Mouse (Mus musculus) midbrain, embryonic 13.5 days (tissue): Measurements from ENCODE around the gene Gm6525. TPM values are rescaled to one million over a fixed set of nuclear protein-coding genes. Genes with fewer than 3 reads are reported as not detected.

Source experiments
- ATAC-seq: fragments of 200-750 bp; cut with Nextera tagmentation; 2 replicates; pipeline ENCODE4 v1.8.0; 2017; ENCODE audit warnings: mild to moderate bottlenecking, moderate TSS enrichment, moderate library complexity
- H3K27ac ChIP-seq: fragments of 300-500 bp; sonication (generic); 2 replicates; pipeline ENCODE4 v1.5.1; 2015; ENCODE audit warnings: inconsistent platforms, mild to moderate bottlenecking, moderate library complexity
- H3K27me3 ChIP-seq: fragments of 300-500 bp; sonication (generic); 2 replicates; pipeline ENCODE4 v1.6.1; 2015; ENCODE audit warnings: mild to moderate bottlenecking, inconsistent platforms
- H3K36me3 ChIP-seq: fragments of 300-500 bp; sonication (generic); 2 replicates; pipeline ENCODE4 v1.6.1; 2015; ENCODE audit warnings: mild to moderate bottlenecking, inconsistent platforms
- H3K4me1 ChIP-seq: fragments of 300-500 bp; sonication (generic); replicated peaks from 2 replicates; pipeline ENCODE4 v1.6.1; 2015; ENCODE audit warnings: inconsistent platforms
- H3K4me2 ChIP-seq: fragments of 300-500 bp; sonication (generic); replicated peaks from 2 replicates; pipeline ENCODE4 v1.6.1; 2015; ENCODE audit warnings: moderate library complexity, mild to moderate bottlenecking, inconsistent platforms
- H3K4me3 ChIP-seq: fragments of 300-500 bp; sonication (generic); replicated peaks from 2 replicates; pipeline ENCODE4 v1.5.1; 2015; ENCODE audit warnings: mild to moderate bottlenecking, inconsistent platforms
- H3K9ac ChIP-seq: fragments of 300-500 bp; sonication (generic); replicated peaks from 2 replicates; pipeline ENCODE4 v1.6.1; 2015; ENCODE audit warnings: mild to moderate bottlenecking, inconsistent platforms
- H3K9me3 ChIP-seq: fragments of 300-500 bp; sonication (generic); 2 replicates; pipeline ENCODE4 v1.6.1; 2016; ENCODE audit warnings: mild to moderate bottlenecking, inconsistent platforms
- WGBS: fragments of 180-500 bp; shearing (Covaris S2); methylation state at CpG from one replicate; pipeline ENCODE4 v1.1.7; 2015; 5-methylcytosine and 5-hydroxymethylcytosine counted together
- polyA plus RNA-seq: library from polyadenylated mRNA; unstranded; fragments of >200 nt; fragmentation: Nextera tagmentation; extraction: Ambion mirVana; gene quantifications from 2 replicates; pipeline ENCODE4 v1.2.1, GENCODE M21; 2015

The Gm6525 gene
- polyA plus RNA-seq, 1 experiment from 2014 or later = 3.8 TPM

DNA sequence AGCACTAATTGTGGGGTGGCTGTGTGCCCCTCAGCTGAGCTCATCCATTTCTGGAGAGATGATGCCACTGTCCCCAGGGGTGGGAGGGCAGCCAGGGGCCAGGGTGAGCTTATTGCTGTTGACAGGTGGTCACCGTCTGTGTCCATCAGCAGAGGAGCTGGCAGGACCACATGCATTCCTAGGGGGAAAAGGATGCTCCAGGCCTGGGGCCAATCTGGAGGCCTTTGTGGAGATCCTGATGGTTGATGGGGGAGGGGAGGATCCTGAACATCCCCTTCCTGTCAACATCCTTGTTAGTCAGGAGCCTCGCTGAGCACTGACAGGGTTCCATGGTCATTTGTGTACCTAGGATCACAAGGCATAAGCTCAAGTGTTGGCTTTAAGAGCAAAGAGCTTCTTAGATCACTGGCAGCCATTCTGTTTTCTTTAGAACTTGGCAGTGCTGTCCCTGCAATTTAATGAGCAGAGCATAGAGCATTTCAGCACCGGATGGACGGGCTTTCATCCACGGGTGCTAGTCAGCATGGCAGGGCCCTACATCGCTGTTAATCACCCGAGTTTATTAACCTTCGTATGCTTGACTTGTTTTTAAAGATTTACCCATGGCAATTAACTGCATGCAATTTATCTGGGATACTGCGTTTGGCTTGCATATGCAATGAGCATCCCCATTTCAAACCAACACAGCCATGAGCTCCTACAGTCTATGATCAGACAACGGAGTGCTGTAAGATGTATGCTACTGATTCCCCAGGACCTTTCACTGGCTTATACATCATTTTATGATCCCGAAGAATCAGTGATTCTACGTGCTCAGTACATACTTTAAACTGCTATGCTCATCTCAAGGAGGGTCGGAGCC, 26.9 kb downstream of the Gm6525 start:
- Histone ChIP-seq H3K27ac (peak overlapping the region; percentile 64), H3K9me3 (no peaks in the 10 kb centered on the region), H3K4me1 (peaks cover 15% of the 10 kb centered on the region), H3K4me2 (no peak overlapping the region), H3K27me3 (no peaks in the 10 kb centered on the region), H3K9ac (no peak overlapping the region), H3K4me3 (no peak overlapping the region), H3K36me3 (peaks cover 52% of the 10 kb centered on the region)
- 59% methylated on average over 13 of the region's 13 CpGs for WGBS
- peak; percentile 79 for ATAC-seq

- Histone ChIP-seq H3K27me3 (no peaks in the 10 kb centered on the region), H3K9me3 (no peaks in the 10 kb centered on the region), H3K4me3 (no peak overlapping the region), H3K4me1 (peaks cover 23% of the 10 kb centered on the region), H3K9ac (no peak overlapping the region), H3K36me3 (peaks cover 64% of the 10 kb centered on the region), H3K4me2 (no peak overlapping the region), H3K27ac (no peak overlapping the region)
- ATAC-seq = no peak
- WGBS = 79% methylated on average over 5 of the region's 5 CpGs
Observed at GRCm38 (mm10) chr3:84204640-84205039, 30.7 kb downstream of the Gm6525 start.

DNA sequence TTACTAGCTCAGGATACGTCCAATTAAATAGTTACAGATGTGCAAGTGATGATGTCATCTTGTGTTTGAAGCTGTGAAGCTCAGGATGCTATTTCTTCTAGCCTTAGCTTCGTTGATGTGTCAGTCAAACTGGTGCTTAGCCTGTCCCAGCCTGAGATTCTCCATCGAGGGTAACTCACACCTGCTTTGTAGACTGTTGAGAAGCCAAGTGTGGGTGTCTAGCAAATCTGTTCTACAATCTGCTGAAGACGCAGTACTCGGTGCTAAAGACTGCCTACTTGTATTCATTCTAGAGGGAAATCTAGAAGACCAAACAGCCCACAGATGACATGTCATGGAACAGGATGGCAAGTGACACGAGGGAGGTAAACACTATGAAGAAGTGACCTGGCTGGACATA, 31.7 kb downstream of the Gm6525 start:
- Histone ChIP-seq H3K9me3 (no peaks in the 10 kb centered on the region), H3K4me1 (peaks cover 29% of the 10 kb centered on the region), H3K9ac (no peak overlapping the region), H3K4me3 (no peak overlapping the region), H3K36me3 (peaks cover 69% of the 10 kb centered on the region), H3K4me2 (no peak overlapping the region), H3K27me3 (no peaks in the 10 kb centered on the region), H3K27ac (no peak overlapping the region)
- 92% methylated on average over 6 of the region's 6 CpGs for WGBS
- ATAC-seq = no peak

- H3K36me3 ChIP-seq = peaks cover 69% of the 10 kb centered on the region
- WGBS = 85% methylated on average over 3 of the region's 3 CpGs
- no peak overlapping the region for H3K4me3 ChIP-seq
Observed at GRCm38 (mm10) chr3:84206106-84206505, 32.2 kb downstream of the Gm6525 start.

DNA sequence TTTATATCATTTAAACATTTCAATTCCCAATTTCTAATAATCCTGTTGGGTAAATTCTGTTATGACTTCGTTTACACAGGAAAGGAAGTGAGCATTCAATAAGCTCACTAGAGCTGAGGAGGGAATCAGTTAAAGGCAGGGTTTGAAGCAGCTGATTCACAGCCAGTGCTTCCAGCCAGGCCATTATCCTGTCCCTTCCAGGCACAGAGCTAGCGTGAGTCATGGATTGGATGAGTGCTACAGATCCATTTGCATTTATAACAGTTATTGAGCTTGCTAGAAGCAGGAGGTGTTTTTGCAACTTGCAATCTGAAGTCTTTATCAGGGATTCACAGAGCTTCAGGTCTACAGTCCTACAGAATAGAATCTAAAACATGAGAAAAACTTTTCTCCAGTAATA, 33.5 kb downstream of the Gm6525 start:
- no peak overlapping the region for H3K9ac ChIP-seq
- no peak overlapping the region for H3K27ac ChIP-seq
- H3K27me3 ChIP-seq = no peaks in the 10 kb centered on the region
- peaks cover 60% of the 10 kb centered on the region for H3K36me3 ChIP-seq
- no peaks in the 10 kb centered on the region for H3K9me3 ChIP-seq
- H3K4me1 ChIP-seq = peaks cover 32% of the 10 kb centered on the region
- no peak for ATAC-seq
- no peak overlapping the region for H3K4me3 ChIP-seq
- 54% methylated on average over 2 of the region's 2 CpGs for WGBS
- no peak overlapping the region for H3K4me2 ChIP-seq

More at GRCm38 (mm10) chr3:84206106-84206505, 32.2 kb downstream of the Gm6525 start:
- H3K9ac ChIP-seq = no peak overlapping the region
- H3K27ac ChIP-seq = no peak overlapping the region
- no peak overlapping the region for H3K4me2 ChIP-seq
- ATAC-seq = no peak
- H3K4me1 ChIP-seq = peaks cover 29% of the 10 kb centered on the region
- no peaks in the 10 kb centered on the region for H3K9me3 ChIP-seq
- no peaks in the 10 kb centered on the region for H3K27me3 ChIP-seq

DNA sequence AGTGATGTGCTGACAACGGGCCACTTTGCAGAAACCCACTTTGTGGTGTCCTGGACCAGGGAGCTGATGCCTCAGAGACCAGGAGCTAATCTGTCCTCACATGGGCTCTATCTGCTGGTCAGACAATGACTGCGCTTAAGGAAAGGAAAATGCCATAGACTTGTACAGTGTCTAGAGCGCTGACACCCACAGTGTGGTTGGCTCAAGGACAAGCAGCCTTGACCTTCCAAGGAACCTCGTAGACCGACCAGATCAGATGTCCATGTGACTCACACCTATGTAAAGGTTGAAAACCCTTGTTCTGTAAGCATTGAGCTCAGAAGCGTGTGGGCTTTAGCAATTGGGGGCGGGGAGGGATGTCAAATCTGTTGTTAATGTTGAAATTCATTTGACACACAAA, 34.6 kb downstream of the Gm6525 start:
- Histone ChIP-seq H3K9me3 (no peaks in the 10 kb centered on the region), H3K4me3 (no peak overlapping the region), H3K36me3 (peaks cover 55% of the 10 kb centered on the region), H3K4me2 (no peak overlapping the region), H3K27me3 (no peaks in the 10 kb centered on the region), H3K27ac (no peak overlapping the region), H3K4me1 (peaks cover 41% of the 10 kb centered on the region), H3K9ac (no peak overlapping the region)
- WGBS = 96% methylated on average over 7 of the region's 7 CpGs
- ATAC-seq = no peak

- whole genome bisulfite sequencing = 92% methylated on average over 7 of the region's 7 CpGs
- Histone ChIP-seq H3K4me1 (peaks cover 42% of the 10 kb centered on the region), H3K9me3 (no peaks in the 10 kb centered on the region), H3K4me3 (no peak overlapping the region), H3K27me3 (no peaks in the 10 kb centered on the region), H3K27ac (peak overlapping the region; percentile 36; the same call in 1 of the 2 replicates), H3K36me3 (peaks cover 55% of the 10 kb centered on the region), H3K9ac (no peak overlapping the region), H3K4me2 (no peak overlapping the region)
- no peak for ATAC-seq
Observed at GRCm38 (mm10) chr3:84208917-84209513, 35.1 kb downstream of the Gm6525 start.

- WGBS = 90% methylated on average over 7 of the region's 7 CpGs
- peaks cover 35% of the 10 kb centered on the region for H3K36me3 ChIP-seq
- H3K4me2 ChIP-seq = no peak overlapping the region
- ATAC-seq = no peak
- H3K4me1 ChIP-seq = peaks cover 66% of the 10 kb centered on the region
- no peak overlapping the region for H3K9ac ChIP-seq
- no peak overlapping the region for H3K4me3 ChIP-seq
- H3K27ac ChIP-seq = no peak overlapping the region
- no peaks in the 10 kb centered on the region for H3K27me3 ChIP-seq
- H3K9me3 ChIP-seq = no peaks in the 10 kb centered on the region
Observed at GRCm38 (mm10) chr3:84211340-84211875, 37.5 kb downstream of the Gm6525 start.

DNA sequence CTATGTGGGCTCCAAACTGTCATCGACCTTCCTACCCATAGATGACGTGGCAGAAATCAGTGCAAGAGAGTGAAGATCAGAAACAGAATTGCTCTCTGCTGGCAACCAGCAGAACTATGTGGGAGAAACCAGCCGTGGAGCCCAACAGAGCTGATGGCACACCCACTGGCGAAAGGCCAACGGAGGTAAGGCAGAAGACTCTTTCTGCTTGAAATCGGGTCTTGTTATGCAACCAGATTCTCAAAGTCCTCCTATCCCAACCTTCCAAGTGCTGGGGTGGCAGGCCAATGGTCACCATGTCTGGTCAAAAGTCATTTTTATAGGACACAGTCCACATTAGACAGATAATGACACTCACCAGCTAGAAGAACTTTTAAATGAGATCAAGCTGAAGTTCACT, 40.6 kb downstream of the Gm6525 start:
- H3K9ac ChIP-seq = no peak overlapping the region

GRCm38 (mm10) chr3:84215253-84215652, 41.3 kb downstream of the Gm6525 start:
- 44% methylated on average over 9 of the region's 9 CpGs for WGBS
- peak; percentile 41 for ATAC-seq
- Histone ChIP-seq H3K4me3 (peak overlapping the region; percentile 11; the same call in 1 of the 2 replicates), H3K9ac (peak overlapping the region; percentile 51; the same call in 1 of the 2 replicates), H3K27me3 (no peaks in the 10 kb centered on the region), H3K36me3 (no peaks in the 10 kb centered on the region), H3K9me3 (no peaks in the 10 kb centered on the region), H3K4me1 (peaks cover 84% of the 10 kb centered on the region), H3K4me2 (peak overlapping the region; percentile 38), H3K27ac (peak overlapping the region; percentile 49)

More for the DNA sequence above, 40.6 kb downstream of the Gm6525 start:
- H3K4me2 ChIP-seq = peak overlapping the region; percentile 38; the same call in 1 of the 2 replicates
- no peak overlapping the region for H3K4me3 ChIP-seq
- ATAC-seq = no peak
- no peaks in the 10 kb centered on the region for H3K9me3 ChIP-seq
- peaks cover 90% of the 10 kb centered on the region for H3K4me1 ChIP-seq
- peaks cover 6% of the 10 kb centered on the region for H3K36me3 ChIP-seq
- 88% methylated on average over 6 of the region's 6 CpGs for WGBS
- H3K27ac ChIP-seq = 0 out of 2 replicates have a peak overlapping the region, but pooled peaks have one; percentile 49
- H3K27me3 ChIP-seq = no peaks in the 10 kb centered on the region

DNA sequence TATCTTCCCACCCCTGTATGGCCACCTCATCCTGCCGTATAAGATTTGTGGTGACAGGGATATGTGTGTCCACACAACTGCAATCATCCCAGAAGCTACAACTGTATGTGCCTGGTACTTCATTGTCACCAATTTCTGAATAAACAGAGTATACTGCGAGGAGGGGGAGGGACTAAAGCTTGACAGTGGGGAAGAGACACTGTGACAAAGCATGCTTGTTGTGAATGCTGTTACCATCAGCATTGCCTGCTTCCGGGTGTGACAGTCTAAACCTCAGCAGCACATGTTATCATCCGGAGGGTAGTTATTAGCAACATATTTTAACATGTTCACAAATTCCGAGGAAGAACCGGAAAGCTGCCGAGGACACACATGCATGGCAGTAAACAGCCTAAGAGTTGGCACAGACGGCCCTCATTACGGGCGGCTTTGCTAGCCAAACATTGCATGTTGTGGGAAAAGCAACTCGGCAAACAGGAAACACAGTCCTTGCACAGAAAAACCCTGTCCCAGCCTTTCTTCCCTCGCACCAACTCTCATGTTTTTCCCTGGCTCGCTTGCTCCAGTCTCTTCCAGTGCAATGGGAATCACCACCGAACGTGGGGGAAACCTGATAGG, 41.9 kb downstream of the Gm6525 start:
- Histone ChIP-seq H3K36me3 (no peaks in the 10 kb centered on the region), H3K27me3 (no peaks in the 10 kb centered on the region), H3K27ac (peak overlapping the region; percentile 49), H3K9me3 (no peaks in the 10 kb centered on the region), H3K9ac (peak overlapping the region; percentile 51), H3K4me3 (peak overlapping the region; percentile 2; the same call in 1 of the 2 replicates), H3K4me1 (peaks cover 82% of the 10 kb centered on the region), H3K4me2 (peak overlapping the region; percentile 38)
- ATAC-seq = no peak
- whole genome bisulfite sequencing = 82% methylated on average over 15 of the region's 15 CpGs
